Comparison of ENCODE assay signal across 11 mouse cellular contexts in the genomic region with DNA sequence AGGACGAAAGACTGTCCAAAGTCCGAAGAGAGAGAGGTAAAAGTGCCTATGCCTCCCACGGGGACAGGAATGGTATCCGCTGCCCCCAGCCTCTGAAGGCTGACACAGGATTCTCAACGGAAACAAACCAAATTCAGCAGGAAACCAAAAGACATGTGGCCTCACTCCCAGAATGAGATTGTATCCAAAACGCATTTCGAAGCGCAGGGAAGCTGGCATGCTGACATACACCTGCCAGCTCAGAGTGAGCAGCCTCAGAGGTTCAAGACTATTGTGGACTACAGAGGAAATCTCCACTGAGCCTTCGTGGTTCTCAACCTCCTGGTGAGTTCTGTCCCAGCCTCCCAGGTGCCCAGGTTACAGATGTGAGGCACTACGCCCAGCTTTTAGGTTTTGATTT. TPM values are rescaled to one million over a fixed set of nuclear protein-coding genes. Genes with fewer than 3 reads are reported as not detected.
"Had no signal": no experiment of that assay in that cellular context is flagged by ENCODE, and none has a peak within 500 bp of the region (broad histone marks: within the 10 kb centered on the region; RNA-seq: fewer than 3 reads in every experiment).

No protein-coding gene starts in this region.

- DNase-seq: kidney, postnatal 25 days; lung, adult 18-20 months; lung, postnatal 36 days; spleen, adult 18-20 months; thymus, adult 18-20 months; thymus, postnatal 14 days had no signal

- H3K4me3 ChIP-seq: limb, embryonic 13.5 days; midbrain, embryonic 13.5 days had no signal

- H3K36me3 ChIP-seq: limb, embryonic 13.5 days; midbrain, embryonic 13.5 days had no signal

- H3K4me1 ChIP-seq: limb, embryonic 13.5 days; midbrain, embryonic 13.5 days had no signal

- ATAC-seq: midbrain, embryonic 13.5 days had no signal

- H3K27me3 ChIP-seq: limb, embryonic 13.5 days; midbrain, embryonic 13.5 days had no signal

- H3K9ac ChIP-seq: limb, embryonic 13.5 days; liver, embryonic 14.5 days; midbrain, embryonic 13.5 days had no signal

- H3K4me2 ChIP-seq: limb, embryonic 13.5 days; midbrain, embryonic 13.5 days had no signal

- H3K27ac ChIP-seq: limb, embryonic 13.5 days; liver, embryonic 14.5 days; midbrain, embryonic 13.5 days had no signal

RNA-seq across cellular contexts. Expression of gene Galnt17, which starts 29.0 kb away (rescaled TPM):
- total RNA-seq: megakaryocyte progenitor cell, adult 5-6 weeks; neutrophil, adult 5-6 weeks had no signal
